Mouse (Mus musculus) heart, adult 9 months (tissue): ENCODE results near the gene Cped1.

Experiments used
- DNase-seq, 2 experiments: peaks; one replicate each; pipeline ENCODE4 v3.0.0; 2022; ENCODE audit warnings: low spot score in 2 of 2

Cped1 gene

DNA sequence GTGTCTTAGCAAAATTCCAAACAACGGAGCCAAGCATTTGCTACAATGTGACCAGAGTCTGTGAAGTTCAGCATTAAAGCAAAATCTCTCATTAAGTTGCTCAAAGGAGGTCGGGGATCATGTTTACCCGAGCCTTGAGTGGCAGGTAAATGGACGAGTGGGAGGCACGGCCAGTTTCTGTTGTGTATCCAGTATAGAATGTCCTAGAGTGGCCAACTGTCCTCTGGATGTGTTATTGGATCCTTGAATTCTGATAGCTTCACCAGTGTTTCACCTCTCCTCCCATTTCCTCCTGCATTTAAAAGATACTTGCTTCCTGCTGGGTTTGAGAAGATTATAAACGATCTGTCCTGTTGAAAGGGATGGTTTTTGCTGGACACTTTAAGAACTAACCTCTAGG, 14.4 kb downstream of the Cped1 start:
- no peak for DNase-seq

DNA sequence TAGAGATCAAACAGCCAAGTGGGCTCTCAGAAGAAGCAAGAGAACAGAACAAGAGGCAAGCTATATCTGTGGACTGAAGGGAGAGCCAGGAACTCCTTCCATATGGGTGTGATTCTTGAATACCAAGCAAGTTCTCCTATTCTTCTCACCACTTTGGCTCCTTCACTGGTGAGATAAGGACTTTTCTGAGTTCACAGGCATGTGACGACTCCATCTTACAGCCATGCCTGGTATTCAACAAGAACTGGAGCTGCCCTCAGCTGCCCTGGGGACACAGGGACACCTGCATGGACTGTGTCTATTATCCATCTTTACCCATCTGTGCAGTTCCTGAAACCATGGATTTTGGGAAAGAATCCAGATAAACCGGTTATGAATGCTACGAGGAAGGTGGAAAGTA, 15.2 kb downstream of the Cped1 start:
- no peak for DNase-seq

DNA sequence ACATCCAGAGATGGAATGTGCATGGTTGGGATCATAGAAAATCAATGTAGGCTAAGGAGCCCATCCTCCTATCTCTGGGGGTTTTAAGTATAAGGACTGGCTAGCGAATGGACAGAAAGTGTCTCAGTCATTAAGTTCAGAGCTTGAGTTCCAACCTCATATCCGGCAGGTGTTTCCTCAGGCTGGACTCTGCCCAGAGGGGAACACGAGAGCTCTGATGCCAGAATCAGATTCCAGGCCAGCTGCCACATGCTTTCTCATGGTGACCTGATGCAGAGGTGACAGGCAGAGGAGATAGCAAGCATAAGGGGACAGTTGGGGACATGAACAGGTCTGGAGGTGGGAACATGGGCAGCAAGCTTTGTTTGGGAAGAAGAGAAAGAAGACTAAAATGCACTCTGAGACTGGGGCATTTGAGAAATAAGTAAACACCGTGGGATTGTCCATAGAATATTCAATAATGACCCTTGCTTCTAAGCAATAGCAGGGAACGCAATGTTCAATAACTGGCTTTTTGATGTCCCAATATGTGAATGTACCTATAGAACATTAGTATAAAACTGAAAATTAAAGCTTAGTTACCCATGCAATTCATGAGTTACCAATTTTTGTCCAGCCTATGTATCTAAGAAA, 15.7 kb downstream of the Cped1 start:
- DNase-seq, result peak; percentile 85

DNA sequence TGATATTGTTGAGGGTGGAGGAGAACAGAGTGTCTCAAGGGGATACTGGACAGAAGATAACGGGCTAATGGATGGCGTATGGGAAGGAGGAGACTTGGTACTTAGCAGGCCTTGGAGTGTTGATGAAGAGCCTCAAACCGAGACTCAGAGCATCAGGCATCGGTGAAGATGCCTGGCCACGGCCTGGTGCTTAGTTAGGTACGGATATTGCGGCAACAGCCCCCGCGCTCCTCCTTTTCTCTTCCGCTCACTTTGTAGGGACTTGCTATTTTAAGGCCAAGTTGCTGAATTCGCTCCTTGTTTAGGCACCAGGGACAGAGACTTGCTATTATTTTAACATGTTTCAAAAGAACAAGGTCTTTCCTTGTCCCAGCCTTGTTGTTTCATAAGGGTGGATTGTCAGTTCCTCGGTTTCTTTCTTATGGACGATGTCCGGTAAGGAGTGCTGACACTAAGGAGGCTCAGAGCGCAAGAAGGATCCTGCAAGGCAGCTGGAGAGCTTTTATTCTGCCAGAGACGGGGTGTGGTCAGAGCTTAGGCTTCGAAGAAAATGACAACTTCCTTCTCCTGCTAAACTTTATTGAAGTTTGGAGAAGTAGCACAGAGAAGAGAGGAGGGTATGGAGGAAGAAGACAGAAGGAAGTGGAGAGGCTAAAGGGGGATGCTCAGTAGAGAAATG, 16.9 kb downstream of the Cped1 start:
- peak; percentile 63 to 64 for DNase-seq

DNA sequence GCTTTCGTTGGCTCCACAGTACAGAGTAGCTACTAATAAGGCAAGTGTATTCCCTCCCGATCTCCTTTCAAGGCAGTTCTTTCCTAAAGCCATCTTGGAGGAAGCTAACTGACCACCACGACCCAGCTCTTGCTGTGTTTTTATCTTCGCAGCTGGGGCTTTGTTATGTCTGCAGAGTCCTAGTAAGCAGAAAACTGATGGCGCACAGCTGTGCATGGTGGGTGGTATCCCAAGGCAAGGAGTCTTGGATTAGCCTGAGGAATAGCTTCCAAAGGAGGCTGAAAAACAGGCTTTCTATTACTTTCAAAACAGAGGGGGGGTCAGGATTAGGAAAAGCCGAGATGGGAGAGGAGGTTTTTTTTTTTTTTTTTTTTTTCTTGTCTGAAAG, 17.5 kb downstream of the Cped1 start:
- peak; percentile 71 to 79 for DNase-seq

DNA sequence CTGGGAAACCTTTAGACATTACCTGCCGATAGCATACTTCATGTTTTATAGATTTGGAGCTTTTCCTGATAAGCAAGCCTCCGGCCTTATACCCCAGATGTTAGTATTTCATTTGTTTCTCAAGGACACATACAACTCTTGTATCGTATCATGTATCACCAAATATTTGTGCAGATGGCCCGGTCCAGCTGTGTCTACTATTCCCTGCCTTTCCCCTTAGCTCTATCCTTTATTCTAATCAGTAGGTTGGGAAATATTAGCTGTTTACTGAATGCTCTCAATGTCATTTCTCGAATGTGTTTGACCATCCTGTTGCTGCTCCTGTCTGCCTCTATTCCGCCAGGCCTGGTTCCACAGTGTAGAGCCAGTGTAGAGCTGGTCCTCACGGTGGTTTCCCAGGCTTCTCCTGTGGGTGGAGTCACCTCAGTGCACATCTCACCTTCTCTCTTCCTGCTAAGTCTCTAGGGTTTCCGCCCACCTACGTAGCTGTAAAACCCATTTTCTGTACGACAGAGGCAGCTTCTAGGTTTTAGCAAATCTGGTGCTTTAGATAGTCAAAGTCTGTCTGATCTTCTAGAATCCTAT, 18.3 kb downstream of the Cped1 start:
- DNase-seq, result no peak

DNA sequence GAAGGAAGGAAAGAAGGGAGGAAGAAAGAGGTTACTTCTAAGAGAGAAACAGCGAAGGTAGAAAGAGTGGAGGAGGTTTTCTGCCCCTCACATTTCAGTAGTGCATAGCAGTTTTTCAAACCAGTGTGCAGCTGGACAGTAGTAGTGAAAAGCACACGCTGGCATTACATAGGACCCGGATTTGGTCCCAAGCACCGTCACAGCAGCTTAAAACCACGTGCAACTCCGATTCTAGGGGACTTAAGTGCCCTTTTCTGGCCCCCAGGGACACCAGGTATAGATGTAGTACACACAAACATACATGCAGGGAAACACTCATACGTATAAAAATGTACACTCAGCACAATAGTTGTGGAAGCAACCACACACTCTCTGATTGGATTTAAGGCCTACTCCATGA, 22.6 kb downstream of the Cped1 start:
- no peak for DNase-seq

DNA sequence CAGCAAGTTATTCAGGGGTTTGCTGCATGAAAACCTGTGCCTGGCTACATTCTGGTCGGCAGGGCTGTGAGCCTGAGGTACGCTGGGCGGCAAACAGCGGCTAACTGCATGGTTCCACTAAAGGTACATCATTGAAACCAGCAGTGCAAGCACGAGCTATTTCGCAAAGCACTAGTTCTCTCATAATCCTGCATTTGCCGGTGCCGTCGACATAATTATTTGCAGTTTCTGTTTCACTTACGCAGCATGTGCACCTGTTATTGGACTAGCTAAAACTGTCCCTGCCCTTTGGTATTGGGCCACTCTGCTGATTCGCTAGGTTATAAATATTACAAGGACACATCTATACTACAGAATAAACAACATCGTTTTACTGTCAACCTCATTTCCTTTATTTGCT, 24.5 kb downstream of the Cped1 start:
- DNase-seq, result no peak

DNA sequence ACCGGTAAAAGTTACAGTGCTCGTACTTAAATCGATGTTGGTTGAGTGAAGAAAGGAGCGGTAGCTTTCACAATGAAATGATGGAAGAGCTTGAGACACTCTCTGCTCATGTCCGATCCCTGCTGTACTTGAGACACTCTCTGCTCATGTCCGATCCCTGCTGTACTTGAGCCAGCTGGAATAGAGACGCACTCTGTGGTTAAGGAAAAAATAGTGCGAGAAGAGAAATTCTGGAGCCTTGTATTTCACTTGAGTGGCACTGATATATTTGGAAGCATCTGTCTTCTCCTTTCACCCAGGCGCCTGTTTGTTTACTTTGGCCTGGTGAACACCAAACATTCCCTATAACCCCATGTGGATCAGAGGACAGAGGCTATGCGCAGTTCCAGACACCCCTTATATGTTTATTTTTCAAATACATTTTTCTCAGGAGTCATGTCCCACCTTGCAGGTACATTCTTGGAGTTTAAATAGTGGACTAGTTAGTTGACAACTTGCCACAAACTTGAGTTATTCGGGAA, 25.1 kb downstream of the Cped1 start:
- DNase-seq, result peak in 1 of 2 experiments; percentile 56

DNA sequence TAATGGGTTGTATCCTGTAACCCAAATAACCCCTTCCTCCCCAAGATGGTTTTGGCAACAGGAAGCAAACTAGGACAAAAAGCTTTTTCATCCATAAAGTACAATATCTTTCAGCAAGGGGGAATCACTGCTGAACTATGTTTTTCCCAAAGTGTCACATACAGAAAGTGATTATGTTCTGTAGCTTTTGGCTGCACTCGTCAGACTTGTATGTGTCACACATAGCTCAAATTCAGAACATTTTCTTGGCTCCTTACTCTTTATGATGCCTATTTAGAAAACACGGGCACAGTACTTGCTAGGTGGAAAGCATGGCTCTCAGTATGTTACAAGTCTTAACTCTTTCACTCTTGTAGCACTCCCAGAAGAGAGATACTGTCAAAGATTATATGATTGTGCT, 25.8 kb downstream of the Cped1 start:
- DNase-seq, result no peak

DNA sequence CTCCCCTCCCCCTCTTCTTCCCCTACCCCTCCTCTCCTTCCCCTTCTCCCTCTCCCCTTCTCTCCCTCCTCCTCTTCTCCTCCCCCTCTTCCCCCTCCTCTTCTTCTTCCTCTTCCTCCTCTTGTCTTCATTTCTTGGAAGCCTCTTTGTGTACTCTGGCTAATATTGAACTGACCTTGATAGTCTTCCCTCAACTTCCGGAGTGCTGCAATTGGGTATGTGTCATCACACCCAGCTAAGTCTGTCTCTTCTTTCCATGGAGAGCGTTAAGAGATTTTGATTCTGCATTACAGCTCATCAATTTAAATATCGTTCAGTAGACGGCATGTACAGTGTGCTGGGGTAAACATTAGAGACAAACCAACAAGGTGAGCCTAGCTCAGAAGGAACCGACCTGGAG, 26.4 kb downstream of the Cped1 start:
- DNase-seq, result peak in 1 of 2 experiments; percentile 48

DNA sequence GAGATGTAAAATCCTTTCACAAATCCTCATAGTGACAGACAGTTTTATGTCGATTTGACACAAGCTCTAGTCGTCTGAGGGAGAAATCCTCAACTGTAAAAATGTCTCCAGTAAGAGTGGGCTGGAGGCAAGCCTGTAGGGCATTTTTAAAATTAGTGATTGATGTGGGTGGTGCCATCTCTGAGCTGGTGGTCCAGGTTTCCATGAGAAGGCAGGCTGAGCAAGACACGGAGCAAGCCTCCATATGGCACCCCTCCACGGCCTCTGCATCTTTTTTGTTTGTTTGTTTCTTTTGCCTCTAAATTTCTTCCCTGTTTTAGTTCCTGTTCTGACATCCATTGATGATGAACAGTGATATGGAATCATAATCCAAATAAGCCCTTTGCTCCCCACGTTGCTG, 26.8 kb downstream of the Cped1 start:
- no peak for DNase-seq

DNA sequence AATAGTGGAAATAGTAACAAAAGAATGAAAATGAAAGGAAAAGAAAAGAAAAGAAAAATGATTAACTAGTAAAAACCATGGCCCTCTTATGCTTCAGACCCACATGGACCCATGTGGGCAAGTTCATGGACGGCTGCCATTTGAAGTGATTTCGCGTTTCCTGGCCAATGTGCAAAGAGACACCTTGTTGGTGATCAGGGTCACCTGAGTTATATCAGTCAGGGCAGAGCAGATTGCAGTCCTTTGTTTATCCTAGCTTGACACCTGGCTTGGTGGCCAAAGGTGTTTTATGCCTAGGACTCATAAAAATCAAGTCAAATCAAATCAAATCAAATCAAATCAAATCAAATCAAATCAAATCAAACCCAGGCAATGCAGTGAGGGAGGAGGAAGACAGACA, 27.7 kb downstream of the Cped1 start:
- no peak for DNase-seq

DNA sequence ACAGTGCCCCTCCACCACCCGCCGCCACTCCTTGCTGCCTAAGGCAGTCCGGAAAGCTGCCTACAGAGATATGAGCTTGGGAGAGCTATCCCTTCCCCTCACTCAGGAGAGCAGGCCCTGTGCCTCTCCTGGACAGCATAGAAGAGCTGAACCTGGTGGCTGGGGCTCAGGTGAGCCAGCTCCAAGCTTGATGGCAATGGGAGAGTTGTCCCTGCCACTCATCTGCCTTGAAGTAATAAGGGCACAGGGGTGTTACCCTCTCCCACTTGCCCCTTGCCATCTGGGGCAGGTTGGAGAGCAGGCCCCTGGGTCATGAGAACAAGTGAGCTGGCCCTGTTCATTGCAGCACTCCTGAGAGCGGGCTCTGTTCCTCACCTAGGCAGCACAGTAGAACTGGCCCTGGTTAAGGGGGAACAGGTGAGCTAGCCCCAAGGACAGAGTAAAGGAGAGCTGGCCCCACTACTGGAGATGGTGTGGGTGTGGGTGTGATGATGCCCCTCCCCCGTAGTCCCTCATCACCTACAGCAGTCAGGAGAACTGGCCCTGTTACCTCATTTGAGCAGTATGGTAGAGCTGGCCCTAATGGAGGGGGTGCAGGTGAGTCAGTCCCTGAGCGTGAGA, 28.7 kb downstream of the Cped1 start:
- DNase-seq, result no peak

DNA sequence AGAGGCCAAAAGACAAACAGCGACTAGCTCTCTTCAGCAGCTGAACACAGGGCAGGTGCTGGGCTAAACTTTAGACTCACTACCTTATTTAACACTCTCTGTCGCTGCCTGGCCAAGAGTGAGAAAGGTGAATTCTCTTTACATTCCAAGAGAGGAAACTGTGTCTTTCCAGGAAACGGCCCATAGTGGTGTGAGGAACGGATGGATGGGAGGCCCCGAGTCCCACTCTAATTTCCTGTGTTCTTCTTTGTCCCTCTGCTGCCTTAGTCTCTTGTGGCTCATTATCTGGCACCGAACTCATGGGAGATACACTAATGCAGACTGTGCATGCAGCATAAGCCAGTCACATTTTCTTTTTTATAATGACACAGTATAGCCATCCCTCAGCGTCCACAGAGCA, 31.9 kb downstream of the Cped1 start:
- DNase-seq, result no peak

DNA sequence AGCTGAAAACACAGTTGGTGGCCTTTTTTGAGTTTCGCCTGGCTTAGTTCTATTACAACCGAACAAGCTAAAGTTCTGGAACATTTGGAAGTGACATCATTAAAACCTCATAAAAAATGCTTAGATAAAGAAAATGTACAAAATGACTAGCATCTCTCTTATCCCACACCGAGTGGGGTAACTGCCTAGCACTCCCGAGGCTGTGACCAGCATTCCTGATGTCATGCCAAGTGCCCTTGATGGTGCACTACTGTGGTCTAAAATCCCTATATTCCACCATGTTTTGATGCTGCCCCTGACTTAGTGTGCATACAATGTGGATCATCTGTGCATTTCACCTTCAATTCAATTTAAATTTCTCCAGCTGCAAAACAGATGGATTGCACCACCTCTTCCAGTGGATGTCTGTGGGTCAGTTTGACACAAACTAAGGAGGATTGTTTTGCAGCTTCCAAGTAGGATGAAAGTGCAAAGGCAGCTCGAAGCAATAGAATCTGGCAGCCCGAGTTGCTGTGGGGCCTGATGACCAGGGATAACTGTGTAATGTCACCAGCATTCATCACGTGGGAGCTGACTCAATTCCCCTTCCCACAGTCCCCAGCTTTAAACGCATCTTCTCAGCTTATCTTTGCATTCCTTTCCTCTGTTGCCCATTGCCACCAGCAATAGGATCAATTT, 33.2 kb downstream of the Cped1 start:
- no peak for DNase-seq

DNA sequence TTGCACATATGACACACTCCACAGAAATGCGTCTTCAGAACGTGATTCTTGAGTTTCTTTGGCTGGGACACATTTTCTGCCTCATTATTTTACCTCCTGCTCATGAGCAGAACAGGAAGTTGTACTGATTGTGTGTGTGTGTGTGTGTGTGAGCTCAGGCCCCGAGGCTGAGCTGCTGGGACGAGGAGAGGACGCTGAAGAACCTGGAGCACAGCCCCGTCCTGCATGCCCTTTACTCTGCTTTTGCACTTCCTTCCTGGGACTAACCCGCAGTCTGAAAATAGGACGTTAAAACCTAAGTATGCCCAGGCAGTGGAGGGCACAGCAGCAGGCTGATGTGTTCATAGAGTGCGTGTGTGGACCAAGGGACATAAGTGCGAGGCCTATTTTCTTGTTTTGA, 33.9 kb downstream of the Cped1 start:
- DNase-seq, result peak; percentile 63 to 69

DNA sequence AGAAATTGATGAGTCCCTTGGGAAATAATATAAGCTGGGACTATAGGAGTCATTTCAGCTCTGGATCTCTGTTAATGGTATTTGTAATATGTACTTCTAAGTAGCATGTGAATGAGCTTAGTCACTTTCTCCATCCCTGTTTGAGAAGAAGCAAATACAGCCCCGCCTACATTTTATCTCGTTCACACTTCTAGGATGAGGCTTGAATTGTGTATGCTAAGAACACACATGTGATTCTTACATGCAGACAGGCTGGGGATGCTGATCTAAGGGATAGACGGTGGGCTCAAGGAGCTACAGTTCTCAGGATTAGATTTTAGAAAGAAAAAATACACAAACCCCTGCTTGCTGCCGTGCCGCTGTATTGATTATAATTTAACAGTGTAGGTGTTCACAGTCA, 35.0 kb downstream of the Cped1 start:
- DNase-seq, result no peak

DNA sequence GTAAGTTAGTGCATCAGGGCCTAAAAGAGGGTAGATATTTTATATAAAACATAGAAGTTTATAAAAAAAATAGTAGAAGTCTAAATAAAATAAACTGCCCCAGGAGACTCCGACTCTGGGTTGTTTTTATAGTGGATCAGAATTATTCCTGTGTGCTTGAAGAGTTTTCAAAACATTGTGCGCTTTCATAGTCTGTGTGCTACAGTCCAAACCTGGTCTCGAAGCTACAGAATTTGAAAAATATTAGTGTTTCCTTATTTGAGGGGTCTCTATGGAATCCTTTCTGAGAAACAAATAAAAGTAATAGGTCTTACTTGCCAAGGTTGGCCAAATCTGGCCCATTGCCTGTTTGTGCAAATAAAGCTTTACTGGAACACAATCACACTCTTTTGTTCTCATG, 35.6 kb downstream of the Cped1 start:
- DNase-seq, result no peak

DNA sequence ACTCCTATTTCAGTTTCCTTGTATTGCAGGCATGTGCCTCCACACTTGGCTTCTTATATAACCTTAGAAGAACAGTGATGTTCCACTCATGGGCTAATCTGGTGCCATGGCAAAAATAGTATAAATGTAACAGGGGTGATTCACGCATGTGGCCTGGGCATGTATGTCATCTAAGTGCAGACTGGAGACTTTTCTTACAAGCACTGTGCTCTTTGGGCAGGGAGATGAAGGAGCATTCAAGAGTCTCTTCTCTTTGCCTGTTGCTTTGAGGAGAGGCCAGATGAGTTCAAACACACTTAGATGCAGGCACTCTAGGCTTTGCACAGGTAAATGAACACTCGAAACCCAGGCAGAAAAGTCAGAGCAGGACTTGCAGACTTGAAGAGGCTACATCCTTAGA, 38.5 kb downstream of the Cped1 start:
- no peak for DNase-seq

DNA sequence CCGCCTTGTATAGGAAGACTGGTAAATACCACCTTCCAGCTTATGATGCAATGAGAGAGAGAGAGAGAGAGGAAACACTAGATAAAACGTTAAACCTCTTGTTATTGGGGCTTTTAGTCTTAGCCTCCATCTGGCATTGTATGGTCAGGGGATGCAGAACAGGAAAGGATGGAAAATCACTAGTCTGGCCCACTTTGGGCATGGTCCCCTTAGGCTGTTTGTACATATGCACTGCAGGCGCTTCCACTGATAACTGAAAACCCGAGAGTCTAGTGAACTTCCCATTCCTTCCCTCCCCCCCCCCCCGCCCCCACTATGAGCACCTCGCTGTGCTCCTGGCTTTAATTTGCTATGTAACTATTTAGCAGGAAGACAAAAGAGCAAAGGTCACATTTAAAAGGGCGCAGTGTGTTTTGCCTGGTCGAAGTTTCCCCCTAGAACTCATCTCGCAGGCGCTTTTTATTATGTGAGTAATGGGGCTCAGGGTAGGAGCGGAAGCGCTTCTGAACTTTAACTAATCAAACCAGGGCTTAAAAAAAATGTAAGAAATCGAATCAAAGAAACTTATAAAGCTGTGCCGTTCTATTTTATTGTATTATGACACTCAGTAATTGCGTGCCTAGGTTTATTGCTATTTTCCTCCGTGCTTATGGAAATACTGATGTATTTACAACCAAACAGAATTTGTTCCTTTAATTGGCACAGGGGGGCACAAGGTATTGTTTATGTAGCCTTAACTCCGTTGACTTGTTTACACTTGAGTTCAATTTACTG, 40.1 kb downstream of the Cped1 start:
- DNase-seq, result no peak

DNA sequence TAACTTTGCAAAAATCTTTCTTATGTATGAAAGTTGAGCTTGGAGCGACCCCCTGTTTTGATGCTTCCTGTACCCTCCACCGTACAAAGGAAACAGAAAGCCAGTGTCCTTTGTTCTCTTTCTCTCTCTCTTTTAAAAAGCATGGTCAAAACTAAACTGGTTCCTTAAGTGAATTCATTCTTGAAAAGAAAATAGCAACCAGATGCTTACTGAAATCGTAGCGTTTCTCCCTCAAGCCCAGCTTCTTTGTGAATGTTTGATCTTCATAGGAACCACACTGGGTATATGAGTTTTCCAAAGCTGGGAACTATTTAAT, 40.6 kb downstream of the Cped1 start:
- DNase-seq, result no peak
